8 mouse cellular contexts compared by ENCODE assay signal in the genomic region with DNA sequence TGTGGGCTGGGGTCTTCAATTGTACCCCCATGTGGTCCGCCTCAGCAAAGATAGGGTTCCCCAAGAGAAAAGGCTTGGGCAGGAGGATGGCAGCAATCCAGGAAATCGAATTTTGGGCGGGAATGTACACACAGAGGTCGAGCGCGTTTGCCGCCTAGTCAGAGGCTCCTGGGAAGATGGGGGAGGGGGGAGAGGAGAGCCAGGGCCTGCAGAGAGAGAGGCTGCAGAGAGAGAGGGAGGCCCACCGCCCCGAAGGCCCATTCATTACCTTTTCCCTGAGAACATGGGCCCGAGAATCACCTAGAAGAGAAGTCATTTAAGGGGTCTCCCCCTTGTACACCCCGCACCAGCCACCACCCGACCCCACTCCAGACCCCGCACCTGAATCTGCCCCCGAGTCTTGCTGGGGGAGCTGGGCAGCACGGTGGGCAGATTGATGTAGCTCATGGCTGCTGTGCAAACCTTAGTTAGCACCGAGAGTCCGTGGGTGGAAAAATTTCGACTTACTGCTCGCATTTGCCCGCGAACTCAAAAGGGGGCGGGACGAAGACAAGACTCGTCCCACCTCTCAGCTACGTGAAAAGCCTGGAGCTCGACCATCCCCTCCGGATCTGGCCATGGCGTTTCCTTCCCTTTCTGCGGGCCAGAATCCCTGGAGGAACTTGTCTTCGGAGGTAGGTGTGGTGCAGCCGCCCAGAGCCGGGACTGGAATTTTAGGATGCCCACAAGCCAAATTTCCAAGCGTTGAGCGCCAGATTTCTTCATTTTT. TPM values are rescaled to one million over a fixed set of nuclear protein-coding genes. Genes with fewer than 3 reads are reported as not detected.
DNase-seq lines count a peak whose midpoint lies in the region; ATAC-seq and TF ChIP-seq lines count a peak whose summit lies in the region.

A gene (plus strand): TSS at position 592 of the 769 bp plus-strand sequence.
A gene (minus strand): TSS at position 760 of the 769 bp plus-strand sequence.

- H3K9ac ChIP-seq in forebrain, embryonic 14.5 days (ENCODE audit: low read length): peak within 1 kb of the TSS; percentile 56
- peak within 1 kb of the TSS; percentile 93 for H3K9ac ChIP-seq in limb, embryonic 11.5 days (ENCODE audit: low read length)
- H3K9ac ChIP-seq in midbrain, embryonic 11.5 days (ENCODE audit: low read length): peak within 1 kb of the TSS; percentile 86

- H3K27ac ChIP-seq in forebrain, embryonic 14.5 days (ENCODE audit: low read depth, low read length): peak within 1 kb of the TSS; percentile 76
- H3K27ac ChIP-seq in hindbrain, embryonic 10.5 days: peak within 1 kb of the TSS; percentile 95
- H3K27ac ChIP-seq in limb, embryonic 11.5 days (replicated peaks; ENCODE audit: low read depth, low read length): peak within 1 kb of the TSS; percentile 95
- H3K27ac ChIP-seq in midbrain, embryonic 11.5 days (ENCODE audit: low read depth, low read length): peak within 1 kb of the TSS; percentile 84

- H3K4me1 ChIP-seq in G1E (ENCODE audit: insufficient read depth, low read depth, low read length): peaks cover 87% of the 10 kb centered on the region
- H3K4me1 ChIP-seq in forebrain, embryonic 14.5 days (ENCODE audit: control insufficient read depth, insufficient read depth, low read length): peaks cover 22% of the 10 kb centered on the region
- peaks cover 64% of the 10 kb centered on the region for H3K4me1 ChIP-seq in hindbrain, embryonic 10.5 days (replicated peaks)
- H3K4me1 ChIP-seq in limb, embryonic 11.5 days (ENCODE audit: control insufficient read depth, insufficient read depth, low read length): peaks cover 20% of the 10 kb centered on the region
- peaks cover 21% of the 10 kb centered on the region for H3K4me1 ChIP-seq in midbrain, embryonic 11.5 days (ENCODE audit: control insufficient read depth, insufficient read depth, low read length)

- peak within 1 kb of the TSS; percentile 79 for H3K4me3 ChIP-seq in G1E (ENCODE audit: low read depth, low read length)
- H3K4me3 ChIP-seq in forebrain, embryonic 14.5 days (ENCODE audit: low read depth, low read length): peak within 1 kb of the TSS; percentile 34
- peak within 1 kb of the TSS; percentile 73 for H3K4me3 ChIP-seq in hindbrain, embryonic 10.5 days
- H3K4me3 ChIP-seq in limb, embryonic 11.5 days (ENCODE audit: low read depth, low read length): peak within 1 kb of the TSS; percentile 81
- H3K4me3 ChIP-seq in midbrain, embryonic 11.5 days (ENCODE audit: low read depth, low read length): peak within 1 kb of the TSS; percentile 62

- peak; percentile 50 for ATAC-seq in G1E (ENCODE audit: extremely low read depth, insufficient number of reproducible peaks, low FRiP score, poor library complexity, severe bottlenecking)
- ATAC-seq in forebrain, embryonic 14.5 days: peak; percentile 59
- peak; percentile 71; the same call in 1 of the 2 replicates for ATAC-seq in limb, embryonic 11.5 days (ENCODE audit: insufficient number of reproducible peaks, low FRiP score, low TSS enrichment, low read depth)
- ATAC-seq in midbrain, embryonic 11.5 days (ENCODE audit: low FRiP score): peak; percentile 65

- under 1% methylated on average over 34 of the region's 34 CpGs for WGBS in forebrain, embryonic 14.5 days
- under 1% methylated on average over 34 of the region's 34 CpGs for WGBS in hindbrain, embryonic 10.5 days
- WGBS in limb, embryonic 11.5 days: 0% methylated on average over 34 of the region's 34 CpGs
- 1% methylated on average over 34 of the region's 34 CpGs for WGBS in midbrain, embryonic 11.5 days

- no peaks in the 10 kb centered on the region for H3K9me3 ChIP-seq in G1E (replicated peaks)
- no peaks in the 10 kb centered on the region for H3K9me3 ChIP-seq in forebrain, embryonic 14.5 days (replicated peaks; ENCODE audit: control insufficient read depth, low read length)
- H3K9me3 ChIP-seq in hindbrain, embryonic 10.5 days: no peaks in the 10 kb centered on the region
- H3K9me3 ChIP-seq in limb, embryonic 11.5 days (ENCODE audit: control insufficient read depth, low read length): no peaks in the 10 kb centered on the region
- no peaks in the 10 kb centered on the region for H3K9me3 ChIP-seq in midbrain, embryonic 11.5 days (ENCODE audit: control insufficient read depth, low read length)

- peak within 1 kb of the TSS; percentile 74 for H3K4me2 ChIP-seq in forebrain, embryonic 14.5 days (ENCODE audit: low read length)
- H3K4me2 ChIP-seq in limb, embryonic 11.5 days (ENCODE audit: low read depth, severe bottlenecking): peak within 1 kb of the TSS; percentile 90
- peak within 1 kb of the TSS; percentile 85 for H3K4me2 ChIP-seq in midbrain, embryonic 11.5 days

- no peak for TF ChIP-seq CTCF in G1E (IDR thresholded peaks at IDR 0.05; ENCODE audit: low read depth, low read length)

- no peaks in the 10 kb centered on the region for H3K27me3 ChIP-seq in G1E (ENCODE audit: insufficient read depth, low read length)
- no peaks in the 10 kb centered on the region for H3K27me3 ChIP-seq in forebrain, embryonic 14.5 days (replicated peaks; ENCODE audit: control insufficient read depth, insufficient read depth, low read length)
- no peaks in the 10 kb centered on the region for H3K27me3 ChIP-seq in hindbrain, embryonic 10.5 days (ENCODE audit: insufficient read depth, poor library complexity, severe bottlenecking)
- H3K27me3 ChIP-seq in limb, embryonic 11.5 days (ENCODE audit: control insufficient read depth, insufficient read depth, low read length): no peaks in the 10 kb centered on the region
- no peaks in the 10 kb centered on the region for H3K27me3 ChIP-seq in midbrain, embryonic 11.5 days (ENCODE audit: control insufficient read depth, insufficient read depth, low read length)
- no peaks in the 10 kb centered on the region for H3K27me3 ChIP-seq in splenic B cell, adult 2 months (ENCODE audit: control insufficient read depth, insufficient read depth, low read length, poor library complexity, severe bottlenecking)

- peak; percentile 75 for DNase-seq in G1E (ENCODE audit: low spot score)
- peak in 1 of 2 experiments; percentile 61 for DNase-seq in adrenal gland, postnatal 4 days (ENCODE audit: low spot score in 2 of 2)
- DNase-seq in forebrain, embryonic 14.5 days (ENCODE audit: low spot score): peak; percentile 90
- peak; percentile 88 for DNase-seq in hindbrain, embryonic 10.5 days (ENCODE audit: low spot score)
- peak; percentile 90 for DNase-seq in limb, embryonic 11.5 days (ENCODE audit: low spot score)
- DNase-seq in midbrain, embryonic 11.5 days (ENCODE audit: low spot score, missing footprints): peak; percentile 97
- DNase-seq in splenic B cell, adult 2 months (ENCODE audit: low read depth, low spot score): peak; percentile 68
- DNase-seq in frontal cortex, postnatal 25 days (ENCODE audit: low spot score in 2 of 2): no peak

- H3K36me3 ChIP-seq in G1E (replicated peaks): peaks cover 44% of the 10 kb centered on the region
- H3K36me3 ChIP-seq in forebrain, embryonic 14.5 days (ENCODE audit: control insufficient read depth, insufficient read depth, low read length): peaks cover 16% of the 10 kb centered on the region; the same call in 1 of the 2 replicates
- H3K36me3 ChIP-seq in hindbrain, embryonic 10.5 days: peaks cover 37% of the 10 kb centered on the region
- H3K36me3 ChIP-seq in limb, embryonic 11.5 days (ENCODE audit: control insufficient read depth, insufficient read depth, low read length): peaks cover 10% of the 10 kb centered on the region
- peaks cover under 1% of the 10 kb centered on the region; the same call in 1 of the 2 replicates for H3K36me3 ChIP-seq in midbrain, embryonic 11.5 days (ENCODE audit: control insufficient read depth, insufficient read depth, low read length)
- H3K36me3 ChIP-seq in splenic B cell, adult 2 months (ENCODE audit: control insufficient read depth, insufficient read depth, low read length, poor library complexity, severe bottlenecking): no peaks in the 10 kb centered on the region

RNA-seq across cellular contexts. Expression of the first gene that starts in this region (rescaled TPM):
- 8.1 and 23.0 TPM in 2 replicates for total RNA-seq in G1E (2014; fragmentation: Nextera tagmentation)
- total RNA-seq in G1E (2017): 6.4 and 6.9 TPM in 2 replicates
- polyA plus RNA-seq in G1E (2012): 3.5 and 3.7 TPM in 2 replicates
- 10 to 100 TPM; 18.1 to 21.7 TPM for total RNA-seq in adrenal gland, postnatal 4 days (2021)
- polyA plus RNA-seq in forebrain, embryonic 14.5 days (2014; fragmentation: Nextera tagmentation; extraction: Ambion mirVana): 4.4 and 5.7 TPM in 2 replicates
- polyA plus RNA-seq in hindbrain, embryonic 10.5 days (2016; fragmentation: Nextera tagmentation; extraction: Ambion mirVana): 3.8 and 4.0 TPM in 2 replicates
- polyA plus RNA-seq in limb, embryonic 11.5 days (2014; fragmentation: Nextera tagmentation; extraction: Ambion mirVana): 3.1 and 3.2 TPM in 2 replicates
- 2.8 and 3.9 TPM in 2 replicates for polyA plus RNA-seq in midbrain, embryonic 11.5 days (2014; fragmentation: Nextera tagmentation; extraction: Ambion mirVana)

RNA-seq across cellular contexts. Expression of the second gene that starts in this region (rescaled TPM):
- total RNA-seq in G1E (2014; fragmentation: Nextera tagmentation) (63.5 and 75.8 TPM in 2 replicates), G1E (2017) (73.2 and 85.0 TPM in 2 replicates)
- 51.3 and 77.0 TPM in 2 replicates for polyA plus RNA-seq in G1E (2012)
- total RNA-seq in adrenal gland, postnatal 4 days (2021): 10 to 100 TPM; 78.3 to 82.1 TPM
- polyA plus RNA-seq in forebrain, embryonic 14.5 days (2014; fragmentation: Nextera tagmentation; extraction: Ambion mirVana): 44.9 and 67.8 TPM in 2 replicates
- 106 and 132 TPM in 2 replicates for polyA plus RNA-seq in hindbrain, embryonic 10.5 days (2016; fragmentation: Nextera tagmentation; extraction: Ambion mirVana)
- 126 and 138 TPM in 2 replicates for polyA plus RNA-seq in limb, embryonic 11.5 days (2014; fragmentation: Nextera tagmentation; extraction: Ambion mirVana)
- 87.1 and 89.7 TPM in 2 replicates for polyA plus RNA-seq in midbrain, embryonic 11.5 days (2014; fragmentation: Nextera tagmentation; extraction: Ambion mirVana)

Comparison
In these comparisons a context has a peak if more than half of its experiments do, and no peak if none do; other contexts are left out.
1. DNase-seq: peak in G1E (single experiment), forebrain, embryonic 14.5 days (single experiment), hindbrain, embryonic 10.5 days (single experiment), limb, embryonic 11.5 days (single experiment), midbrain, embryonic 11.5 days (single experiment) and splenic B cell, adult 2 months (single experiment); none in frontal cortex, postnatal 25 days (0 of 2).
2. Peak in every context shown above with its lines, with median percentiles within 50 percentile points of each other: ATAC-seq, H3K4me3 ChIP-seq, H3K27ac ChIP-seq, H3K4me2 ChIP-seq and H3K9ac ChIP-seq.